Mouse (Mus musculus): ENCODE measurements around the gene Gm13697.
"Not testable (repeated sequence)": the region's sequence is repeated elsewhere in the genome, so short reads cannot be mapped to it uniquely, and the experiment has no call there.

Gene Gm13697

DNA sequence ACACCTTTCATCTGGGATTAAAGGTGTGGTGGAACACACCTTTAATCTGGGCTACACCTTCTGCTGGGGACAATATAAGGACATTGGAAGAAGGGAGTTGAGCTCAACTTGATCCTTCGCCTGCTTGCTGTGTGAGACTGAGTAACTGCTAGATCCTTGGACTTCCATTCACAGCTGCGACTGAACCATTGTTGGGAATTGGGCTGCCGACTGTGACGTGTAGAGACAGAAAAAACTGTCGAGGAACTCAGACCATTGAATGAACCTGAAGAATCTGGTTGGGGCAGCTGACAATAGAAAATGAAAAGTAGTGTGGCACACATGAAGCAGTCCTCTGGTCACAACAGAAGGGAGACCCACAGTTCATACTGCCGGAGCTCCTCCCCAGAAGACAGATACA is at the start of gene Gm13697:
Gene Gm13697, plus strand, starts transcription at position 301 of the 400 bp plus-strand sequence.
- not testable (repeated sequence) for DNase-seq

DNA sequence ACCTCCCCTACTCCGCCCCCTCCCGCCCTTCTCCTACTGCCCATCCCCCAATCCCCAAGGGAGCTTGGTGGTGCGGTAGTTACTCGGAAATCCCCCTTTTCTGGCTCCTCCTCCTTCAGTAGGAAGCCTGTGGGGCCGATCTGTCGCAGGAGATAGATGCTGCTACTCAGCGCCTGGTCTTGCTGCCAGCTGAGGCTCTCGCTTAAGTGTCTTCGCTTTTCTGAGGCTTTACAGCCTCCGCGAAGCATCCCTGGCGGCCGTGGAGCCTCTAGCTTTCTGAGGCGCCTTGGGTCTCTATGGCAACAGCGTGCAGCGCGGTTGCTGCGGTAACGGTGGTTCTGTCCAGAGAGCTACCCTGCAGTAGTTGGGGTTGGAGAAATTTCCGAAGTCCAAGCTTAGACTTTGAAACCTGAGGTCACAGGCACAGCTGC is 43.6 kb upstream of the Gm13697 start, which contains the start of gene Zswim2:
Gene Zswim2, minus strand, starts transcription at position 298 of the 431 bp plus-strand sequence.
- DNase-seq: peak; percentile 45

DNA sequence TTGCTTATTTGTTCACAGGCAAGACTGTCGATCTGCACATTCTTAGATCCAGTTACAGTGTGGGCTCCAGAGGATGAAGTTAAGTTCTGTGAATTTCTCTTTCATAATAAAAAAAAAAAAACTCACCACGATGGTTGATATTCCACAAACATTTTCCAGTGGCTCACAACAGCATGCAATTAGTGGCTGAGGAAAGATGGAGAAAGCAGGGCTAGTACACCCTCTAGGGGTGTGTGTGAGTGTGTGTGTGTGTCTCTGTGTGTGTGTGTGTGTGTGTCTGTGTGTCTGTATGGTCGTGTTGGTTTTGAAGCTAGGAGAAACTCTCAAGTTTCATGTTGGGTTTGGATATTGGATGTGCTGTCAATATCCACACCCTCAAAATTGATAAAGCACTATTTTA is 43.2 kb upstream of the Gm13697 start:
- no peak for DNase-seq

DNA sequence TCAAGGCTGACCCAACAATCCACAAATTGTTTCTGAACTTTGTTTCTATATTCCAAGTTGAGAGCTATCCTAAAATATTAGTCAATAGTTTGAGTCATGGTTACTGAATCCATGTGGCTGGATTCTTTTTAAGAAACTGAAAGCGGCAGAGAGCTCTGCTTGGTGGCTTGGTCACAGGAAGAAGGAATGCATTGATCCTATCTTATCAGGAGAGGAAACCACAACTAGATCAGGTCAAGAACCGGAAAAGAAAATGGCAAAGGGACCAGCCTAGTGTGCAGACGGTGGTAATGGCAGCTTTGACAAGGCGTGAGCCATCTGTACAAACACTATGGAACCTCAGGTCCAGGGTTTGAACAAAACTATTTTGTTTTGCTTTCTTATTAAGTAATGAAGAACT is 42.8 kb upstream of the Gm13697 start:
- no peak for DNase-seq

DNA sequence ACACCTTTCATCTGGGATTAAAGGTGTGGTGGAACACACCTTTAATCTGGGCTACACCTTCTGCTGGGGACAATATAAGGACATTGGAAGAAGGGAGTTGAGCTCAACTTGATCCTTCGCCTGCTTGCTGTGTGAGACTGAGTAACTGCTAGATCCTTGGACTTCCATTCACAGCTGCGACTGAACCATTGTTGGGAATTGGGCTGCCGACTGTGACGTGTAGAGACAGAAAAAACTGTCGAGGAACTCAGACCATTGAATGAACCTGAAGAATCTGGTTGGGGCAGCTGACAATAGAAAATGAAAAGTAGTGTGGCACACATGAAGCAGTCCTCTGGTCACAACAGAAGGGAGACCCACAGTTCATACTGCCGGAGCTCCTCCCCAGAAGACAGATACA is 29.1 kb upstream of the Gm13697 start, which contains the start of gene Gm13698:
Gene Gm13698, plus strand, starts transcription at position 301 of the 400 bp plus-strand sequence.
- DNase-seq: not testable (repeated sequence)

DNA sequence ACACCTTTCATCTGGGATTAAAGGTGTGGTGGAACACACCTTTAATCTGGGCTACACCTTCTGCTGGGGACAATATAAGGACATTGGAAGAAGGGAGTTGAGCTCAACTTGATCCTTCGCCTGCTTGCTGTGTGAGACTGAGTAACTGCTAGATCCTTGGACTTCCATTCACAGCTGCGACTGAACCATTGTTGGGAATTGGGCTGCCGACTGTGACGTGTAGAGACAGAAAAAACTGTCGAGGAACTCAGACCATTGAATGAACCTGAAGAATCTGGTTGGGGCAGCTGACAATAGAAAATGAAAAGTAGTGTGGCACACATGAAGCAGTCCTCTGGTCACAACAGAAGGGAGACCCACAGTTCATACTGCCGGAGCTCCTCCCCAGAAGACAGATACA is 23.3 kb upstream of the Gm13697 start, which contains the start of gene Gm13693:
Gene Gm13693, plus strand, starts transcription at position 301 of the 400 bp plus-strand sequence.
- not testable (repeated sequence) for DNase-seq

DNA sequence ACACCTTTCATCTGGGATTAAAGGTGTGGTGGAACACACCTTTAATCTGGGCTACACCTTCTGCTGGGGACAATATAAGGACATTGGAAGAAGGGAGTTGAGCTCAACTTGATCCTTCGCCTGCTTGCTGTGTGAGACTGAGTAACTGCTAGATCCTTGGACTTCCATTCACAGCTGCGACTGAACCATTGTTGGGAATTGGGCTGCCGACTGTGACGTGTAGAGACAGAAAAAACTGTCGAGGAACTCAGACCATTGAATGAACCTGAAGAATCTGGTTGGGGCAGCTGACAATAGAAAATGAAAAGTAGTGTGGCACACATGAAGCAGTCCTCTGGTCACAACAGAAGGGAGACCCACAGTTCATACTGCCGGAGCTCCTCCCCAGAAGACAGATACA is 17.5 kb upstream of the Gm13697 start, which contains the start of gene Gm13695:
Gene Gm13695, plus strand, starts transcription at position 301 of the 400 bp plus-strand sequence.
- DNase-seq: not testable (repeated sequence)

DNA sequence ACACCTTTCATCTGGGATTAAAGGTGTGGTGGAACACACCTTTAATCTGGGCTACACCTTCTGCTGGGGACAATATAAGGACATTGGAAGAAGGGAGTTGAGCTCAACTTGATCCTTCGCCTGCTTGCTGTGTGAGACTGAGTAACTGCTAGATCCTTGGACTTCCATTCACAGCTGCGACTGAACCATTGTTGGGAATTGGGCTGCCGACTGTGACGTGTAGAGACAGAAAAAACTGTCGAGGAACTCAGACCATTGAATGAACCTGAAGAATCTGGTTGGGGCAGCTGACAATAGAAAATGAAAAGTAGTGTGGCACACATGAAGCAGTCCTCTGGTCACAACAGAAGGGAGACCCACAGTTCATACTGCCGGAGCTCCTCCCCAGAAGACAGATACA is 11.7 kb upstream of the Gm13697 start, which contains the start of gene Gm13696:
Gene Gm13696, plus strand, starts transcription at position 301 of the 400 bp plus-strand sequence.
- DNase-seq: not testable (repeated sequence)

DNA sequence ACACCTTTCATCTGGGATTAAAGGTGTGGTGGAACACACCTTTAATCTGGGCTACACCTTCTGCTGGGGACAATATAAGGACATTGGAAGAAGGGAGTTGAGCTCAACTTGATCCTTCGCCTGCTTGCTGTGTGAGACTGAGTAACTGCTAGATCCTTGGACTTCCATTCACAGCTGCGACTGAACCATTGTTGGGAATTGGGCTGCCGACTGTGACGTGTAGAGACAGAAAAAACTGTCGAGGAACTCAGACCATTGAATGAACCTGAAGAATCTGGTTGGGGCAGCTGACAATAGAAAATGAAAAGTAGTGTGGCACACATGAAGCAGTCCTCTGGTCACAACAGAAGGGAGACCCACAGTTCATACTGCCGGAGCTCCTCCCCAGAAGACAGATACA is 5.9 kb upstream of the Gm13697 start, which contains the start of gene Gm13694:
Gene Gm13694, plus strand, starts transcription at position 301 of the 400 bp plus-strand sequence.
- DNase-seq: not testable (repeated sequence)

DNA sequence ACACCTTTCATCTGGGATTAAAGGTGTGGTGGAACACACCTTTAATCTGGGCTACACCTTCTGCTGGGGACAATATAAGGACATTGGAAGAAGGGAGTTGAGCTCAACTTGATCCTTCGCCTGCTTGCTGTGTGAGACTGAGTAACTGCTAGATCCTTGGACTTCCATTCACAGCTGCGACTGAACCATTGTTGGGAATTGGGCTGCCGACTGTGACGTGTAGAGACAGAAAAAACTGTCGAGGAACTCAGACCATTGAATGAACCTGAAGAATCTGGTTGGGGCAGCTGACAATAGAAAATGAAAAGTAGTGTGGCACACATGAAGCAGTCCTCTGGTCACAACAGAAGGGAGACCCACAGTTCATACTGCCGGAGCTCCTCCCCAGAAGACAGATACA is 5.7 kb downstream of the Gm13697 start, which contains the start of gene Gm13691:
Gene Gm13691, plus strand, starts transcription at position 301 of the 400 bp plus-strand sequence.
- not testable (repeated sequence) for DNase-seq

DNA sequence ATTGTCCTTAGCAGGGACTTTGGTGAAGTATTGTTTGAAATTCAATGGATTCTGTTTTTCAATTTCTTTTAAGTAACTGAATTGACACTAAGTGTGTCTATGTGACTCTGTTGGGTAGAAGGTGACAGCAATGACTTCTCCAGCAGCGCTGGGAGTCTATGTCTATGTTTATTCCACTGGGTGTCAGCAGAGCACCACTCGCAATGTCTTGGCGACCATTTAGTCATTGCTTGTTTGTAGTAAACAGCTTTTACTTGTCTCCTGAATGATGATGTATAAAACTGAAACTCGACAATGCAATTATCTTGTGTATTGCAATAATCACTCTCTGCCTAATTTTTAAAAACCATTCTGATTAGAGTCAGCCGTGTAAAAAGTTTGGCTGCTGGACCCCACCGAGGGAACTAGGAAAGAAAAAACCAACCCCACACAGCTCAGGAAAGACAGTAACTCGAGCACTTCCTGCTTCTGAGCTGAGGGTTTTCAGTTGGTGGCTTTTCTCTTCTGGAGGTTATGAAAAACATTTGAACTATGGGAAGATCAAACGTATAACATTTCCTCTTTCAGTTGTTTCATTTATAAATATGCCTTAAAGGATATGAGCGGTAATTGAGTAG is 9.2 kb downstream of the Gm13697 start:
- peak; percentile 53 for DNase-seq

DNA sequence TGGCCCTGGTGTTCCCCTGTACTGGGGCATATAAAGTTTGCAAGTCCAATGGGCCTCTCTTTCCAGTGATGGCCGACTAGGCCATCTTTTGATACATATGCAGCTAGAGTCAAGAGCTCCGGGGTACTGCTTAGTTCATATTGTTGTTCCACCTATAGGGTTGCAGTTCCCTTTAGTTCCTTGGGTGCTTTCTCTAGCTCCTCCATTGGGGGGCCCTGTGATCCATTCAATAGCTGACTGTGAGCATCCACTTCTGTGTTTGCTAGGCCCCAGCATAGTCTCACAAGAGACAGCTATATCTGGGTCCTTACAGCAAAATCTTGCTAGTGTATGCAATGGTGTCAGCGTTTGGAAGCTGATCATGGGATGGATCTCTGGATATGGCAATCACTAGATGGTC is 10.0 kb downstream of the Gm13697 start:
- peak; percentile 46 for DNase-seq

DNA sequence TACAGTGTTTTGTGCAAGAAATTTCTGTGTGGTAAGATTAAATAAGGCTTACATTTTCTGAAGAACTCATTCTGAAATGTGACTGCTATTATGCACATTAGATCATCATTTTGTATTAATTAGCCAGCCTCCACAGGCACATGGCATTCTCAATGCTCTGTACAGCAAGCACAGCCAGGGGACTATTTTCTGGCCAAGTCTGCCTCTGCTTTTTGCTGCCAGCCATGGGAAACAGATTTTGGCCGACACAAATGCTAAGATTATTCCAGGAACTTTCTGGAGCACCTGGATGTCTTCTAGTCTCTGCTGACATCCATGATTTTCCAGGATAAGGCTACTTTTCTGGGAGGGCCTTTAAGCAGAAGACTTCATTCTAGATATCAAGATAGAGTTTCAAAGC is 24.4 kb downstream of the Gm13697 start:
- no peak for DNase-seq

DNA sequence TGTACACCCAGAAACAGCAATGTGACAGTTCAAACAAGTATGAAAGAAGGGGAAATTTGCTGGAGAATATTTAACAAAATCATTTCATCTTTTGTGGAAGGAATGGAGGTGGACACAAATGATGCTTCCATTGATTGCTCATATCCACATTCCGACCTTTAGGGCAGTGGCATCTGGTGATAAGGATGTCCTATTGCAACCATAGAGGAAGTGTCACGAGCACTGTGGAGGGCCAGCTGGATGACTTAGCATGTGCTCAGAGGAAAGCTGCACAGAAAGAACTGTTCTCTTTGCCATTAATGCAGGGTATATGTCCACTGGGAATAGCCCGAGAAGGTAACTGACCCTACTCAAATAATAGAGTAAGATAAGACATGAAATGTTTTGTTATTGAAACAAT is 25.3 kb downstream of the Gm13697 start:
- no peak for DNase-seq

DNA sequence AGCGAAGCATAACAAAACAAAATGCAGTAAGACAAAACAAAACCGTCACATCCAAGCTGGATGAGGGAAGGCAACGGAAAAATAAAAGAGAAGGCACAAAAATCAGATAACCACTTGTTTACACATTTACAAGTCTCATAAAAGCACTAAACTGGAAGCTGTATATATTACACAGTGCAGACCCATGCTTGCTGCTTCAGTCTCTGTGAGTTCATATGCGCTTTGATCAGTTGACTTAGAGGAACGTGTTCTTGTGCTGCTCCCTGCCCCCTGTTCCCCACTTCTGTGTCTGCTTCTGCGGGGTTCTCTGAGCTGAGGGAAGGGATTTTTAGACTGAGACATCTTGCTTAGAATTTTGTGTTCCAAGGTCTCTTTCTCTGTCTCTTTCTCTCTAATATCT is 30.0 kb downstream of the Gm13697 start:
- DNase-seq: no peak

DNA sequence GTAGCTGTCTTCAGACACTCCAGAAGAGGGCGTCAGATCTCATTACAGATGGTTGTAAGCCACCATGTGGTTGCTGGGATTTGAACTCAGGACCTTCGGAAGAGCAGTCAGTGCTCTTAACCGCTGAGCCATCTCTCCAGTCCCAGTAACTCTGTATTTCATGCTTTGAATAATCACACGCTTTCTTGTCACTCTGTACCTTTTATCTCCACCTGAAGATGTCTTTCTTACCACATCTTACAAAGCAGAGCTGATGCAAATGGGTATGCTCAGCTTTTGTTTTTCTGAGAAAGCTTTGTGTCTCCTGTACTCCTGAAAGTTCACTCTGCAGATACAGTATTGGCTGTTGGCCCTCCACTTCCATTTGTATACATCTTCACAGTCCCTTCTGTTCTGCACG is 31.7 kb downstream of the Gm13697 start:
- not testable (repeated sequence) for DNase-seq

DNA sequence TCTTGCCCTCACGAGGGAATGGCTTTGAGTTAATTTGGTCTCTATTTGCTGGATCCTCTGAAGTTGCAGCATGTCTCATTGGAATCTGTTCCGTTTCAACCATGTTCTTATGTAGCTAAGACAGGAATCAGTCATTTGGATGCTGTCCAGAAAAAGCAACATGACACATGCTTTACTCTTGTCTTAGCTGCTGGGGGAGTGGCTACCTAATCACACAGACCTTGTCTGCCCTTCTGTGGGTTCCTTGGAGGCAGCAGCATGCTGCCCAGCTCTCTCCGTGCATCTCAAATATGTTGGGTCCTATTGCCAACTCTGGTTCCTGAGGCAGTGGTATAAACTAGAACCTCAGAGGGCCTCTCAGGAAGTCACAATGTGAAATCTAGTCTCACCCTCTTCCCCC is 33.8 kb downstream of the Gm13697 start:
- DNase-seq: no peak

DNA sequence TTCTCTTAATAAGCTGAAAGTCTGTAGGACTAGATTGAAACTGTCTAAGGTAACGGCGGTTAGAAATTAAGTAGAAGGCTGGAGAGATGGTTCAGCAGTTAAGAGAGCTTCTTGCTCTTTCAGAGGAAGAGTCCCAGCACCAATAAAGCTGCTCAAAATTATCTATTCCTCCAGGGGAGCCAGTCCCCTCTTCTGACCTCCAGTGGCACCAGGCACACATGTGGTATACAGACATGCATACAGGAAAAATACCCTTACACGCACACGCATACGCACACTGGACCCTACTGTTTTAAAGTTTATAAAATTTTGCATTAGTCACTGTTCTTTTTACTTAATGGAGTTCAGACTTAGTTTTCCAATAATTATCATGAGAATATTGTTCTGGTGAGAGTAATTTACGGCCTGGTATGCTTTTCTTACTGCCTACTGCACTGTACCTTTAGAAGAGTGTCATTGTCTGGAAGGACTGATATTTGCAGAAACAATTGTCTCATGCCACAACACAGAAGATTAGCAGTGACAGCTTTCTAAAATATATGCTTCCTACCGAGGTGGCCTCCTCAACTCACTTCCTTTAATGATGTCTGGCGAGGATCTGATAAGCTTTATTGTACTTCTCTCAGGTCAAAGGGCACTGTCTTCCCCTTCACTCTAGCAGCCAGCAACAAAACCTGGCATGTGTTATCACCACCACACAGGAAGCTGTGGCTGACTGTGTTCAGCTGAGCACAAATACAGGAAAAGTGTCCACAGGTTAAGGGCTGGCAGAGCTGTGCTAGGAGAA is 35.2 kb downstream of the Gm13697 start:
- peak; percentile 25 for DNase-seq

DNA sequence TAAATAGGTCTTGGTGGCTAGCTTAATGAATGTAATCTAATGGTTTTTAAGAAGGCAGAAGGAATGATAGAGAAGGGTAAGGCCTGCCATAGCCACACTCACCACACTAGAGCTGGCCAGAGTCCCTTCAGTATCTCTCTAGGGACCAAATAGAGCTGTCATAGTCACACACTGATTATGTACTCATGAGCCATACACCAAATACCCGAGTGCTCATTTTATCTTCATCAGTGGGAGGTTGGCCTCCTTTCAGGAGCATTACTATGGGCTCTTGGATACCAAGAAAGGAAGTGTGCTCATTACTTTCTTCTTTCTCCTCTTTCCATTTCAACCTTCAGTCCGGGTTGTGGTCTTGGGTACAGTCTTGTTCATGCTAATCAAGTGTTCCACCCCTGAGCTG is 37.4 kb downstream of the Gm13697 start:
- no peak for DNase-seq

DNA sequence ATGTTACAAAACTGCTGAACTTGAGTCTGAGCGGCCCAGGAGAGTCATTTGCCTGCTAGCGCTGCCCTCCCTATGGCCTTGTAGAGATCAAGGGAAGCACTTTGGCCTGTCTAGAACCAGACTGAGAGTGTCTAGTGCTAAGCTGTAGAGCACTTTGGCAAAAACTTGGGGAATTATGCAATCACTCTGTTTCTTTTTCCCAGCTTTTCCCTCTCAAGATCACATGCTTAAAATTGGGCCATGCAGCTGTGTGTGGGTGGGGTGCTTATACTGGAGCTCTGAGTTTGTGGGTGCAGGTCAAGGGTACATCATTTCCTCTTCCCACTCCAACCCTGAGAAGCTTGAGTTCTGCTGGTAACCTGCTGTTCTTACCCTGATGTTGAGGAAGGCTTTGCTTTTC is 38.4 kb downstream of the Gm13697 start:
- DNase-seq: peak; percentile 27

DNA sequence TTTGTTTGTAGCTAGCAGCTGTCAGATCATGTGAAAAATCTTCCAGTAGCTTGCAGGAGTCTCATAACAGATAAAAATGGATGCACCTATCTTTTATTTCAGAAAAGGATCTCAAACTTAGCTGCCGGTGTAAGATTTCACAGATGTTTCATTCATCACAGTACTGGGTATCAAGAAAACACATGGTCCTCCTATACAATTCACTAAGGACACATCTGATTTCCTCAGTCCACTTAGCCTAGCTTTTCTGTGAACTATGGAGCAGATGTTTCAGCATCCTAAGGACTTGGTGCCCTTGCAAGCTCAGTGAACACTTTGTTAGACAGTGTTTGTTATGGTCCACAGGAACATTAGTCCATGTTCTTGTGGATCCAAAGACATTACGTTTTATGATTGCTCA is 38.8 kb downstream of the Gm13697 start:
- DNase-seq: no peak

DNA sequence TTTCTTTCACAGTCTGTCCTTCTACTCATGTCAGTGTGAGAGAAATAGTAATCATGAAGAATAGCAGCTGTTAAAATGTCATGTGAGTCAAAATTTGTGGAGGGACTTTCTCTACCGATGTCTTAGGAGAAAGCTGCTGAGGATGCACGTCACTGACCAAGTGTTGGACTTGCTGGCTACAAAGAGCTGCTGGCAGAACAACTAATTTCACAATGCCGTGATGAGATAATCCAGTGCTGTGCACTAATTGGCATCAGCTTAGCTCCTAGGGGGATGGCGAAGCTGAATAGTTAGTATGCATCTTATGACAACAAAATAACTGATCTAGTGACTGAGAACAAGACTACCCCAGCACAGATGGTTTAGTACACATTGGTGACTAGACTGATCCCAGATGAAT is 40.7 kb downstream of the Gm13697 start:
- DNase-seq: no peak

DNA sequence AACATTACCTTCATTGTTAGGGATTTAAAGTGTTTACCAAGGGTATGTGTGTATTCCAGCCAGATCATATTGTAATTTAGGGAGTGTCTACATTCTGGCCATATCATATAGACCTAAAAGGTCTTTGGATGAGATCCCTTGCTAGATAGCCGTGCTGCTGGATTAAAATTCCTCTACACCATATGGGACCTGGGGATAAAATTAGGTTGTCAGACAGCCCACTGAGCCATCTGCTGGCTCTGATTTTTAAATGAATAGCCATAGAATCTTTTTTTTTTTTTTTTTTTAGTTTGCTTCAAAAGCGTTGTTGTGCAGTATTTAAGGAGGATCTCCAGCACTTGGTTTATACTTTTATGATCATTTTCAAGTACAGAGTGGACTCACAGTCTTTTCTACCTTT is 48.0 kb downstream of the Gm13697 start:
- no peak for DNase-seq

DNA sequence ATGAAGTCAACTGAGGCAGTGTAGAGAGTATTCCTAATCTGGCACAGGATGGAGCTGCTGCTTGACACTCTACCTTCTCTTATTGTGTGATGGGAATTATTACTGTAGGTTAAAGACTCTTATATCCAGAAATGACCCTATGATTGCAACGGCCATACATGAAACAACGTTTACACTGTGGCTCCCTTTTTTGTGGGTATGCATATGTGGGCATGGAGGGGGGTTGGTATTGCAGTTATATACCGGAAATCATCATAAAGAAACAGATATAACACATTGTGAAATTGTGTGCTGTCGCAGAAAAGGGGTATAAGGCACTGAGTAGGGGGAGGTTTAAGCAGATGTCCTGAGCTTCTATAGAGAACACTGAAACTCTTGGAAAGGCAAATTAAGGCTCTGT is 51.5 kb downstream of the Gm13697 start:
- no peak for DNase-seq
